Mouse (Mus musculus): ENCODE measurements around the gene Ulbp1.
"Not testable (repeated sequence)": the region's sequence is repeated elsewhere in the genome, so short reads cannot be mapped to it uniquely, and the experiment has no call there.

The Ulbp1 gene

GRCm38 (mm10) chr10:7473197-7473889 lies at the start of gene Ulbp1:
Gene Ulbp1 (minus strand): TSS chr10:7473638.
- ATAC-seq (ENCODE audit: insufficient number of reproducible peaks, low FRiP score, low TSS enrichment) = no peak

GRCm38 (mm10) chr10:7498180-7498579 lies 24.7 kb upstream of the Ulbp1 start:
- ATAC-seq (ENCODE audit: insufficient number of reproducible peaks, low FRiP score, low TSS enrichment) = not testable (repeated sequence)

- not testable (repeated sequence) for ATAC-seq (ENCODE audit: insufficient number of reproducible peaks, low FRiP score, low TSS enrichment)
These were observed 18.9 kb upstream of the Ulbp1 start for GRCm38 (mm10) chr10:7492384-7492783.

- ATAC-seq (ENCODE audit: insufficient number of reproducible peaks, low FRiP score, low TSS enrichment) = no peak
These were observed 10.2 kb upstream of the Ulbp1 start for GRCm38 (mm10) chr10:7483650-7484049.

- ATAC-seq (ENCODE audit: insufficient number of reproducible peaks, low FRiP score, low TSS enrichment) = not testable (repeated sequence)
These were observed 787 bp upstream of the Ulbp1 start for GRCm38 (mm10) chr10:7474225-7474624.

- ATAC-seq (ENCODE audit: insufficient number of reproducible peaks, low FRiP score, low TSS enrichment) = no peak
These were observed 1.8 kb downstream of the Ulbp1 start for GRCm38 (mm10) chr10:7471664-7472063.

- ATAC-seq (ENCODE audit: insufficient number of reproducible peaks, low FRiP score, low TSS enrichment) = no peak
These were observed 3.0 kb downstream of the Ulbp1 start for GRCm38 (mm10) chr10:7470457-7470856.

- ATAC-seq (ENCODE audit: insufficient number of reproducible peaks, low FRiP score, low TSS enrichment) = peak; percentile 31; the same call in 1 of the 2 replicates
These were observed 3.6 kb downstream of the Ulbp1 start for GRCm38 (mm10) chr10:7469716-7470414.

GRCm38 (mm10) chr10:7462006-7462405 lies 11.4 kb downstream of the Ulbp1 start:
- ATAC-seq (ENCODE audit: insufficient number of reproducible peaks, low FRiP score, low TSS enrichment) = no peak

GRCm38 (mm10) chr10:7438928-7439327 lies 34.5 kb downstream of the Ulbp1 start:
- no peak for ATAC-seq (ENCODE audit: insufficient number of reproducible peaks, low FRiP score, low TSS enrichment)

- ATAC-seq (ENCODE audit: insufficient number of reproducible peaks, low FRiP score, low TSS enrichment) = no peak
These were observed 80.0 kb downstream of the Ulbp1 start for GRCm38 (mm10) chr10:7393143-7394035.

GRCm38 (mm10) chr10:7391935-7392930 lies 81.2 kb downstream of the Ulbp1 start:
- ATAC-seq (ENCODE audit: insufficient number of reproducible peaks, low FRiP score, low TSS enrichment) = no peak

GRCm38 (mm10) chr10:7391561-7391934 lies 81.9 kb downstream of the Ulbp1 start:
- no peak for ATAC-seq (ENCODE audit: insufficient number of reproducible peaks, low FRiP score, low TSS enrichment)

GRCm38 (mm10) chr10:7391108-7391507 lies 82.3 kb downstream of the Ulbp1 start:
- no peak; the same call in 1 of the 2 replicates for ATAC-seq (ENCODE audit: insufficient number of reproducible peaks, low FRiP score, low TSS enrichment)
